Mouse (Mus musculus) heart, embryonic 15.5 days (tissue): ENCODE data around the gene Zfp12. TPM values are rescaled to one million over a fixed set of nuclear protein-coding genes. Genes with fewer than 3 reads are reported as not detected.

Experiments
- ATAC-seq: fragments of 200-750 bp; cut with Nextera tagmentation; replicated peaks from 2 replicates; pipeline ENCODE4 v1.8.0; 2017; ENCODE audit warnings: low read depth, moderate TSS enrichment; ENCODE audit not compliant: insufficient number of reproducible peaks, insufficient read depth, low FRiP score
- H3K27ac ChIP-seq: fragments of 300-500 bp; sonication (generic); 2 replicates; pipeline ENCODE4 v1.5.1; 2015; ENCODE audit warnings: mild to moderate bottlenecking, inconsistent platforms
- H3K27me3 ChIP-seq: fragments of 300-500 bp; sonication (generic); 2 replicates; pipeline ENCODE4 v1.6.1; 2015; ENCODE audit warnings: inconsistent platforms
- H3K36me3 ChIP-seq: fragments of 300-500 bp; sonication (generic); 2 replicates; pipeline ENCODE4 v1.6.1; 2015; ENCODE audit warnings: mild to moderate bottlenecking, inconsistent platforms
- H3K4me1 ChIP-seq: fragments of 300-500 bp; sonication (generic); replicated peaks from 2 replicates; pipeline ENCODE4 v1.6.1; 2015; ENCODE audit warnings: inconsistent platforms
- H3K4me2 ChIP-seq: fragments of 300-500 bp; sonication (generic); 2 replicates; pipeline ENCODE4 v1.6.1; 2015; ENCODE audit warnings: inconsistent platforms, mild to moderate bottlenecking, moderate library complexity
- H3K4me3 ChIP-seq: fragments of 300-500 bp; sonication (generic); 2 replicates; pipeline ENCODE4 v1.5.1; 2015; ENCODE audit warnings: mild to moderate bottlenecking, inconsistent platforms
- H3K9ac ChIP-seq: fragments of 300-500 bp; sonication (generic); 2 replicates; pipeline ENCODE4 v1.6.1; 2015; ENCODE audit warnings: mild to moderate bottlenecking, inconsistent platforms
- H3K9me3 ChIP-seq: fragments of 300-500 bp; sonication (generic); replicated peaks from 2 replicates; pipeline ENCODE4 v1.6.1; 2016; ENCODE audit warnings: inconsistent platforms
- WGBS: fragments of 180-500 bp; shearing (Covaris S2); methylation state at CpG from one replicate; pipeline ENCODE4 v1.1.7; 2015; ENCODE audit warnings: mixed read lengths; 5-methylcytosine and 5-hydroxymethylcytosine counted together
- polyA plus RNA-seq: library from polyadenylated mRNA; unstranded; fragments of >200 nt; fragmentation: Nextera tagmentation; extraction: Ambion mirVana; gene quantifications from 2 replicates; pipeline ENCODE4 v1.2.1, GENCODE M21; 2015

The Zfp12 gene
- polyA plus RNA-seq, 1 experiment from 2014 or later: 6.1 TPM

GRCm38 (mm10) chr5:143288378-143288911, 53.5 kb downstream of the Zfp12 start:
- H3K4me2 ChIP-seq: peak overlapping the region; percentile 69
- H3K9me3 ChIP-seq: no peaks in the 10 kb centered on the region
- H3K36me3 ChIP-seq: no peaks in the 10 kb centered on the region
- no peak overlapping the region for H3K9ac ChIP-seq
- H3K27ac ChIP-seq: no peak overlapping the region
- H3K4me1 ChIP-seq: peaks cover 20% of the 10 kb centered on the region
- no peak for ATAC-seq
- whole genome bisulfite sequencing: 13% methylated on average over 9 of the region's 9 CpGs
- peaks cover 96% of the 10 kb centered on the region for H3K27me3 ChIP-seq
- H3K4me3 ChIP-seq: peak overlapping the region; percentile 42

DNA sequence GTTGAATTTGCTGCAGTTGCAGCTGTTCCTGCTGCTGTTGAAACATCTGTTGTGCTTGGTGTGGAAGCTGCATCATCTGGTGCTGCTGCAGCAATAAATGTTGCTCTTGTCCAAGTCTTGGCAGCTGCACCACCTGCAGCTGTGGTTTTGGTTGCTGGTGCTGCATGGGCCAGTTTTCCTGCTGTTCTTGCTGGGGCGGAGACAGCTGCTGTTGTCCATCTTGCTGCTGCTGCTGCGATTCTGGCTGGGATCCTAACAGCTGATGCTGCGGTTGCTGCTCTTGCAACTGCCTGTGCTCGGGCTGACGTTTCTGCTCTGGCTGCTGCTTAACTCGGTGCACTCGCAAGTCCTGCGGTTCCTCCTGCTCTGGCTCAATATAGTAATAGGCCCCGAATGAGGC, 54.3 kb downstream of the Zfp12 start:
- no peak for ATAC-seq
- peaks cover 99% of the 10 kb centered on the region for H3K27me3 ChIP-seq
- peaks cover 26% of the 10 kb centered on the region for H3K4me1 ChIP-seq
- no peak overlapping the region for H3K27ac ChIP-seq
- no peak overlapping the region for H3K4me3 ChIP-seq
- WGBS: 64% methylated on average over 9 of the region's 9 CpGs
- H3K9me3 ChIP-seq: no peaks in the 10 kb centered on the region
- no peak overlapping the region for H3K9ac ChIP-seq
- H3K36me3 ChIP-seq: no peaks in the 10 kb centered on the region
- no peak overlapping the region for H3K4me2 ChIP-seq

GRCm38 (mm10) chr5:143292879-143293278, 57.9 kb downstream of the Zfp12 start:
- 2% methylated on average over 19 of the region's 19 CpGs for WGBS
- peak overlapping the region; percentile 40 for H3K9ac ChIP-seq

DNA sequence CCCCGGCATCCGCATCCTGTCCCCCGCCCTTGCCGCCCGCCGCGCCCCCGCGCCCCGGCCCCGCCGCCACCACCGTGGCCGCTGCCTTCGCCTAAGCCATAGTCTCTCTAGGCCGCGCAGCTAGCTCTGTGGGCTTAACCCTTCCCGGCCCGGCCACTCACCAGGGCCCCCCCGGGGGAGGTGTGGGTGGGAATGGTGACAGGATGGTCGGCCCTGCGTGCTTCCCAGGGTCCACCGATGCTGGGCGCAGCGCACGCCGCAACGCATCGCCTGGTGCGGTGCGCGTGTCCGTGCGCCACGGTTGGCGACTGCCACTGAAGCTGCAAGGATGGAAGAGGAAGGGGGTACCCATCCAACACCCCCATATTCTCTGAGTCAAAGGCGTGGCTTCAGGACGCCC, 58.4 kb downstream of the Zfp12 start, which contains the start of gene Zfp853:
TSS of gene Zfp853 (minus strand) at position 220 of the 400 bp plus-strand sequence.
- Histone ChIP-seq H3K4me2 (peak within 1 kb of the TSS; percentile 92), H3K36me3 (no peaks in the 10 kb centered on the region), H3K27me3 (peaks cover 62% of the 10 kb centered on the region), H3K9ac (peak within 1 kb of the TSS; percentile 40), H3K9me3 (no peaks in the 10 kb centered on the region), H3K27ac (no peak within 1 kb of the TSS), H3K4me1 (peaks cover 27% of the 10 kb centered on the region), H3K4me3 (peak within 1 kb of the TSS; percentile 54)
- ATAC-seq: no peak; the same call in 1 of the 2 replicates
- WGBS: 5% methylated on average over 23 of the region's 38 CpGs

More at GRCm38 (mm10) chr5:143292879-143293278, 57.9 kb downstream of the Zfp12 start:
- Histone ChIP-seq H3K4me1 (peaks cover 28% of the 10 kb centered on the region), H3K4me2 (peak overlapping the region; percentile 92), H3K9me3 (no peaks in the 10 kb centered on the region), H3K27me3 (peaks cover 68% of the 10 kb centered on the region), H3K27ac (no peak overlapping the region), H3K36me3 (no peaks in the 10 kb centered on the region), H3K4me3 (peak overlapping the region; percentile 54)
- ATAC-seq: no peak

DNA sequence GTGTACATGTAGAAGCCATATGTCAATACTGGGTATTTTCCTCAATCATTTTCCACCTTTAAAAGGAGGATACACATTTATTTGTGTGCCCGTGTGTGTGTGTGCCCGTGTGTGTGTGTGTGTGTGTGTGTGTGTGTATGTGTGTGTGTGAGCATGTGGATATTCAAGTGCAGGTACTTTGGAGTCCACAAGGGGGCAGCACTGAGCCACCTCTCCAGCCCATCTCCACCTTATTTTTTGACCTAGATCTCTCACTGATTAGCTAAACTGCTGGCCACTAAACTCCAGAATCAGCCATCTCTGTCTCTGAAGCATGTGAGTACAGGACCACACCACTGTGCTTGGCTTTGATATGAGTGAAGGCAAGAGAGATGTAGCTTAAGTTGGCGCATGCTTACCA, 59.9 kb downstream of the Zfp12 start:
- 86% methylated on average over 3 of the region's 3 CpGs for WGBS
- no peak for ATAC-seq
- Histone ChIP-seq H3K27ac (no peak overlapping the region), H3K27me3 (peaks cover 48% of the 10 kb centered on the region), H3K4me3 (no peak overlapping the region), H3K4me1 (peaks cover 25% of the 10 kb centered on the region), H3K9ac (no peak overlapping the region), H3K4me2 (no peak overlapping the region), H3K36me3 (peaks cover 7% of the 10 kb centered on the region; the same call in 1 of the 2 replicates), H3K9me3 (no peaks in the 10 kb centered on the region)

DNA sequence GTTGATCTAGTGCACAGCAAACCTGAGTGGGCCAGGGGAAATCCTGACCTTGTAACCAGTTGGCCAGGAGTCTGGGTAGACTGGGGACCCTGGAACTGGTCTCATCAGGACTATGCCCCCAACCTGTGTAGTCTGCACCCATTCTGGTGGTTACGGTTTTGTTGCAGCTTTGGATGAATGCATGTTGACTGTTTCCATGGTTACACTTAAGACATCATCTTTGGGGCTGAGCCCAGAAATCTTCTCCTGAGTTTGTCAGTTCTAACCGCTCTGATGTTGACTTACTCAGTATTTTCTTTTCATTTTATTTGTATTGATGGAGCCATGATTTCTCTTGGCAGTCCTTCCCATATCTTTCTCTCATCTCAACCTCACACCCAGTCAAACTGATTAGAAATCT, 60.4 kb downstream of the Zfp12 start:
- WGBS: 80% methylated on average over 2 of the region's 2 CpGs
- Histone ChIP-seq H3K27me3 (peaks cover 44% of the 10 kb centered on the region), H3K9me3 (no peaks in the 10 kb centered on the region), H3K9ac (no peak overlapping the region), H3K4me1 (peaks cover 25% of the 10 kb centered on the region), H3K36me3 (peaks cover 10% of the 10 kb centered on the region; the same call in 1 of the 2 replicates), H3K4me3 (no peak overlapping the region), H3K4me2 (no peak overlapping the region), H3K27ac (no peak overlapping the region)
- ATAC-seq: no peak

DNA sequence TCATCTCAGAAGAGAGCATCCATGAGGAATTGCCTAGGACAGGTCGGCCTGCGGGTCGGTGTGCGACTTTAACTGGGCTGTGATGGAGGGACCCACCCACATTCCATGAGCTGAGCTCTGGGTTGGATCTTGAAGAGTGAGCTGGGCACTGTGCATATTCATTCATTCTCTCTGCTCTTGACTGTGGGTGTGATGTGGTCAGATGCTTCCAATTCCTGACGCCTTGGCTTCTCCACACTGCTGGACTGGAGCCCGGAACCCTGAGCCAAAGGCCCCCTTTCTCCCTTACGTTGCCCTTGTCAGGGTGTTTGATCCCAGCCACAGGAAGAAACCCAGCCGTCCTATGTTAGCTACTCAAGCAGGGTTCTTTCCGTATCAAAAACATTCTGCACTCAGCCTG, 63.0 kb downstream of the Zfp12 start:
- no peak overlapping the region for H3K9ac ChIP-seq
- no peak overlapping the region for H3K4me3 ChIP-seq
- 66% methylated on average over 9 of the region's 9 CpGs for WGBS
- H3K27ac ChIP-seq: no peak overlapping the region
- no peak for ATAC-seq
- no peaks in the 10 kb centered on the region for H3K9me3 ChIP-seq
- H3K27me3 ChIP-seq: peaks cover 17% of the 10 kb centered on the region
- peaks cover 25% of the 10 kb centered on the region for H3K4me1 ChIP-seq
- H3K36me3 ChIP-seq: peaks cover 33% of the 10 kb centered on the region
- no peak overlapping the region for H3K4me2 ChIP-seq

- Histone ChIP-seq H3K27ac (no peak overlapping the region), H3K4me3 (no peak overlapping the region), H3K4me2 (no peak overlapping the region), H3K4me1 (peaks cover 21% of the 10 kb centered on the region), H3K27me3 (peaks cover 13% of the 10 kb centered on the region), H3K36me3 (peaks cover 34% of the 10 kb centered on the region), H3K9ac (no peak overlapping the region), H3K9me3 (no peaks in the 10 kb centered on the region)
- ATAC-seq: no peak
- WGBS: 91% methylated on average over 7 of the region's 7 CpGs
Measured at GRCm38 (mm10) chr5:143298391-143298790, 63.4 kb downstream of the Zfp12 start.

Other genes with a start within 250 kb of the Zfp12 start
- gene Rnf216, start 122.2 kb upstream of the Zfp12 start, polyA plus RNA-seq: 23.9 and 27.5 TPM in 2 replicates
- gene Olfr718-ps1, start 87.6 kb upstream of the Zfp12 start, polyA plus RNA-seq: not detected in 2 replicates
- 6.8 and 9.3 TPM in 2 replicates for gene Rbak, start 54.4 kb upstream of the Zfp12 start, polyA plus RNA-seq
- not detected in 2 replicates for gene Spdye4b, start 54.1 kb upstream of the Zfp12 start, polyA plus RNA-seq
- not detected in 2 replicates for gene Spdye4a, start 8.3 kb upstream of the Zfp12 start, polyA plus RNA-seq
- 2.2 and 2.8 TPM in 2 replicates for gene Zfp316, start 34.9 kb downstream of the Zfp12 start, polyA plus RNA-seq
- gene Zfp853, start 58.5 kb downstream of the Zfp12 start, polyA plus RNA-seq: not detected in 2 replicates
- gene E130309D02Rik, start 80.2 kb downstream of the Zfp12 start, polyA plus RNA-seq: 18.7 and 25.7 TPM in 2 replicates
- gene Zdhhc4, start 94.1 kb downstream of the Zfp12 start, polyA plus RNA-seq: 49.8 and 56.0 TPM in 2 replicates
- gene Grid2ip, start 122.2 kb downstream of the Zfp12 start, polyA plus RNA-seq: 0.06 TPM in 1 of 2 replicates, not detected in the other
- 217 and 221 TPM in 2 replicates for gene Kdelr2, start 168.7 kb downstream of the Zfp12 start, polyA plus RNA-seq
- 7.9 and 9.3 TPM in 2 replicates for gene Daglb, start 229.4 kb downstream of the Zfp12 start, polyA plus RNA-seq